Mouse (Mus musculus): ENCODE results near the gene Max.

Max gene

DNA sequence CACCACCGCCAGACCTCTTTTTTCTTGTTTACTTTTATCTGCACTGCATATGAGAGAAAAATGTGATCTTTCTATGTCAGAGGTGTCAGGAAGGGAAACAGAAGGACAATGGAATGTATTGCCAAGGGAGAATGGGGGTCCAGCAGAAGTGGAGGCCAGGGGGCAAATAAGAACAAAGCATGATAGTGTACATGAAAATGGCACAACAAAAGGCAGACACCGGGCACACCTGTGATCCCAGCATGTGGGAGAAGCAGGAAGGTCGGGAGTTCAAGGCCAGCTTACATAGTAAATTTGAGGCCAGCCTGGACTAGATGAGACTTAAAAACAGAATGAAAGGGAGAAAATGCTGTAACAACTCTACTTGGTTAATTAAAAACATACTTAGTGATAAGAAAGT, 43.1 kb downstream of the Max start:
- no peak for DNase-seq

DNA sequence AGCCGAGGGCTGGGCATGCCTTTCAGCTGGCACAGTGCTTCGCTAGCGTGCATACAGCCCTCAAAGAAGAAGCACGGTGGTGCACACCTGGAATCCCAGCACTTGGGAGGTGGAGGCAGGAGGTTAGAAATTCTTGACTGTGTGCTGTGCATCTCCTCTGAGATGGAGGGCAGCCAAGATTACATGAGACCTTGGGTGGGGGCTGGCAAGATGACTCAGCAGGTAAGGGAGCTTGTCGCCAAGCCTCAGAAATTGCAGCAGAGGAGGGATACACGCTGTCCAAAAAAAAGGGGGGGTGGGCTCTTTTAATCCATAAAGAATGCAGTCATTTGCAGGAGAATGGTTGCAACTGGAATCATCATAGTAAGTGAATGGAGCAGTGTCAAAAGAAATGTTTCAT, 43.9 kb downstream of the Max start:
- no peak for DNase-seq

DNA sequence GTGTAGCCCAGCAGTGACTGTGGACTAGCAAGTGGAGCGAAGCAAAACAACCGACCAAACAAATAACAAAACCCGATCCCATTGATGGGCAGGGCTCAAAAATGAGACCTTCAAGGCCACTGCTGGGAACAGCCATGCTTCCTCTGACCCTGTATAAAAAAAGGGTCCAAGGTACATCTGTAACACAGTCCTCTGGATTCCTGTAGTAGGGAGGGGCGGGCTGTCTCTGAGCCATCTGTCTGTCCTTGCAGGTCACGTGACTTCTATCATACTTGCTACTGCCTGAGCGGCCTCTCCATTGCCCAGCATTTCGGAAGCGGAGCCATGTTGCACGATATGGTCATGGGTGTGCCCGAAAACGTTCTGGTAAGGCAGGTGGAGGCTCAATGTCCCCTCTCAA, 45.8 kb downstream of the Max start:
- no peak for DNase-seq

DNA sequence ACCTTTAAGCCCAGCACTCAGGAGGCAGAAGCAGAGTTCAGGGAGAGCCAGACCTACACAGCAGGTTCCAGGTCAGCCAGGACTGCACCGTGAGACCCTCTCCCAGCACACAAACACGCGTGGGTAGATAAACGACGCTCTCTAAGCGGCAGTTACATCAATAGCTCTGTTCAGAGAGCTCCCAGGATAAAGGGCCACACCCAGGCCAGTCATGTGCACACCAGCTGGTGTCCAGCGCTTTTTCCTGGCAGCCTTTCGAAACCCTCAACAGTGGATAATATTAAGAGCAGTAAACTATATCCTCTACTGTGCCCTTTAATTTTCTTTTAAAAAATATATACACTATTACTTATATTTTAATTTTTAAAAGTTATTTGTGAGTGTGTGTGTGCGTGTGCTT, 49.8 kb downstream of the Max start:
- DNase-seq = no peak

DNA sequence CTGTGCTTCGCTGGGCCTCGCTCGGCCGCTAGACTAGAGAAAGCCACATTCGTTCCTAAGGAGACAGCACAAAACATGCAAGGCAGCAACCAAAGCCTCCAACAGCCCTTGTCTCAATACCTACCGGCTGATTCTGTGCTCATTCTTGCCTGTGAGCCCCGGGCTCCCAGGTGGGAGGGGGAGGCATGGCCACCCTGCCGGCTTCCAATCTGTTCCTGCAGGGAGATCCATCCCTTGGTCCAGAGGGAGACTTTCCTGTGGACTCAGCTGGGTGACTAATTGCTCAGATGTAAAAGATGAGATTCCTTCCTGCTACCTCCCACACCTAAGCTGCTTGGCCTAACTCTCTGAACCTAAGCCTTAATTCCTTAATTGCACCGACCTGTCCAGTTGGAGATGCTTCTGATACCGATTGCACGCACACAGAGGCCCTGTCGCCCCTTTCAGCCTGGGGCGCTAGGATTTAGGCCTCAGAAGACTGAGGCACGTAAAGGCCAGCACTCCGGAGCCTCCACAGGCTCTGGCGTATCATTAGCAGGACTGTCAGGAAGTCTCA, 50.8 kb downstream of the Max start:
- DNase-seq = no peak

DNA sequence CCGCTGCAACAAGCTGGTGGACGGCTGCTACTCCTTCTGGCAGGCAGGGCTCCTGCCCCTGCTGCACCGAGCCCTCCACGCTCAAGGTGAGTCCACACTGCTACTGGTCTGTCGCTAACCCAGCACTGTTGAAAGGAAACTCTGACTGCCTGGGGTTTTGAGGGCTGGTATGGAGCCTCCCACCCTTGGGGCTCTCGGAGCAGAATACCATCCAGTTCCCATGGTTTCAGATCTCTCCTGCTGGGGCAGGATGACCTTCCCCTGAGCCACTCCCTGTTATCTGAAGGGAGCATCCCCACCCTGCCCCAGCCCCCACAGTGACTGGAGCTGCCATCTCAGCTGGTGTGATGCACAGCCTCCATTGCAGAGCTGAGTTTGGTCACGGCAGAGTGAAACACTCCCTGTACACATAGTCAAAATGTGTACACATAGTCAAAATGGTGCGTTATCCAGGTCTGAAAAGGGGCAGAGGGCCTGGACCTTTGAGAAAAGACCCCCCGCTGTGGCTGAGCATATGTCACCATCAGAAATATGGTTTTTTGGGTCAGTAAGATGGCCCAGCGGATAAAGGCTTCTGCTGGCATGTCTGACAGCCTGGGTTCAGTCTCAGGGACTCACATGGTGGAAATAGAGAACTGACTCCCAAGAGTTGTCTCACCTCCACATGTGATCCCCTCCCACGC, 51.6 kb downstream of the Max start:
- DNase-seq = no peak

DNA sequence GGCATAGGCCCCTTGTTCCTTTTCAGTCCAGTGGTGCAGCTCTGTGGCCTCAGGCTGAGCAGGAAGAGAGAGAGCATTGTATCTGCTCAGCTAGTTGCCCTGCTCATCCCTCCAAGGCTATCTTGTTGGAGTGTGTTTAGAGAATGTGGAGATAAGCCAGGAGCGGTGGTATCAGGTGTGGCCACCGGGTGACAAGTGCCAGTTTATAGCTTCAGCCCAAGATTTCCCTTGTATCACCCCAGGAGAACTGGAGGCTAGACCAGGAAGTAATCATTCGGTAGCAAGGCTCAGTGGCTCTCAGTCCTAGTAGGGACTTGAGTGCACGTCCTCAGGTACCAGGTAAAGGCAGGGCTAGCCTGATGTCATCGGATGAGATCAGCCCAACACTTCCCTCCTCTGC, 52.8 kb downstream of the Max start:
- DNase-seq = no peak

DNA sequence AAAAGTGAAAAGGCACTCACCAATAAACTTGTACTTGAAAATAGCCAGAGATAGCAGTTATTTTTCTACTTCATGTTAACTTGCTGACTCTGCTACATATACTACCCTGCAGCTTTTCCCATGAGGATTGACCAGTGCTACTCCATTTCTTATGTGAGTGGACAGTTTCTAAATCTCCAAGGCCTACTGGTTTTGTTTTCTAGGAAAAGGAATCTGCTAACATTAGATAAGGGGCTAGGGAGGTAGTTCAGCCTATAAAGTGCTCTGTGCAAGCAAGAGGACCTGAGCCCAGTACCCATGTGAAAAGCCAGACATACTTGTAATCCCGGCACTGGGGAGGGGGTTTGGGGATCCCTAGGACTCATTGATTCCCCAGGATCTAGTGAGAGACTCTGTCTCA, 55.7 kb downstream of the Max start:
- DNase-seq = no peak

DNA sequence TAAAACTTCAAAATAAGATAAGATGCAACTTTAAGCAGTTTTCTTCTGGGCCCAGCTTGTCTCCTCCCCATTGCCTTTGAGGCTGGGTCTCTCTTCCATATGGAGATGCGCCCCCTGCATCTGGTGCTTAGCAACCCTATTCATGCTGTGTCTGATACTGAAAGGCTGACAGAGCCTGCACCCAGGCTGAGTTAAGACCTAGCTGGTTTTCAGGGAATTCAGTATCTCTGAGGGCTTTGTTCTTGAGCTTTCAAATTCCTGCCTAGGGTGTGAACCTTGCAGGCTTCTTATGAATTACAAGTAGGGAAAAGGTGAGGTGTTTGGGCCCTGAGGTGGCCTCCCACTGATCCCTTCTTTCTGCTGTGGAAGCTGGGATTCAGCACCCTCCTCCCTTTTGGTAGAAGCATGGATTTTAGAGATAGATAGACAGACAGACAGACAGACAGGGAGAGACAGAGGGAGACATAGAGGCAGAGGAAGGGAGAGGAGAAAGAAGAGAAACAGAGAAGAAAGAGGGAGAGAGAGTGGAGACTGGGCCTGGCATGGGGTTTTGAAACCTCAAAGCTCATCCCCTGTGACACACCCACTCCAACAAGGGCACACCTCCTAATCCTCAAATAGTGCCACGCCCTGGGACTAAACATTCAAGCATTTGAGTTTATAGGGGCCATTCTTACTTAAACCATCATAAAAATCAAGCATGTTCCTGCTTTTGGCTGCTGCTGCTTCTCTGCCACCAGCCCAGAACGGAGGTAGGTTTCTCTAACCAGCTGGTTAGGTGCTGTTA, 60.3 kb downstream of the Max start:
- no peak for DNase-seq

DNA sequence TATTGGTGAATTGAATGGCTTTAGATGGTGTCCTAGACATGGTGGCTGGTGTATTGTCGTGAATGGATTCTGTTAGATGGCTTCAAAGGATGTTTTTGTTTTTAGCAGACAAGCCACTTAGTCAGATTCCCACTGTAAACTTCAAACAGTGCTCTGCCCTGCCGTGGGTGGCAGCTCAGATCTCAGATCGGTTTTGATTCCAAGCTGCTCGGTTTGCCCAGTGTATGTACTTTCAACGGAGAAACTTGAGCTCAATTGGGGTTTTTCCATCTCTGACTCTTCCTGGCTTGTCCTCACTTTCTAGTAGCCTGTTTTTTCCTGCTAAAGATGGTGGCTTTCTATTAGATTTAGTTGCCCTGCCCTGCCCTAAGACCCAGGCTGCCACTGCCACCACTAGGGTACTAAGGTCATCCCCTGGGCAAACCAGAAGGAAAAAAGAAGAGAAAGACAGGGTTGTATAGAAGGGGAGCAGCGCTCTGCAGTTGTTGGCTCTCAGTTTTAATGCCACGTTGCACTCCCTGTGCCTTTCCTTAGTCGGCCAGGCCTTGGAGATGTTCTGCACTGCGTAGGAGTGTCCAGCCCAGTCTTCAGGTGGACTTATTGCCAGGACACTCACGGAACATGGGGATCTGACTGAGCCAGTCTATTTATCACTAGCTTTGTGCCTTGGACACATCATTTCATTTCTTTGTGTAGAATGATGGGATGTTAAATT, 62.6 kb downstream of the Max start:
- no peak for DNase-seq

DNA sequence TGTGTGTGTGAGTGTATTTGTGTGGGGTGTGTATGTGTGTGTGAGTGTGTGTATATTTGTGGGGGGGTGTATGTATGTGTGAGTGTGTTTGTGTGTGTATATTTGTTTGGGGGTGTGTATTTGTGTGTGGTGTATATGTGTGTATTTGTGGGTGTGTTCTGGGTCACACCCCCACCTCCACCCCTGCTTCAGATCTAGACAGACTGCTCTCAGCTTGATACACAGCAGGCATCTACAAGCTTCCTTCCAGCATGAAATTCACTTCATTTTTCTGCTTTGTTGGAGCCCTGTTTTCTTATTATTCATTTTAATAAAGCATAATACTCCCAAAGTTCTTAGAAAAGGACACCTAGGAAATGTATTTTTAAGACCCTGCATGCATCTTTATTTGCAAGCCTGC, 63.9 kb downstream of the Max start:
- DNase-seq = no peak

DNA sequence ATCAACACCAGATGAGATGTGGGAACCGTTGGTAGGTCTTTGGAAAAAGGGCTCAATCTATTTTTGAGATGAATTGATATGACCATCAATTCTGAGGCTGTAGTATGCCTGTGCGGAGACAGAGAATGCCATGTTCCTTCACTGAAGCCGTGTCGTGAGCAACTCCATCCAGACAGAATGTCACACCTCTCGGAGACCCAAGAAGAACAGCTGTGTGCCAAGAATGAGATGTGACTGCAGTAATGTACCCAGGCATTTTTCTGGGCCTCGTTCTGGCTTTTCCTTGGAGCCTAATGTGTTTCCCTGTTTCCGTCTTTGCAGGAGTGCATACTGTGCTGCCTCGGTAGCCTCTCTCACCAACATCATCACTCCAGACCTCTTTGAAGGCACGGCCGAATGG, 65.0 kb downstream of the Max start:
- DNase-seq = no peak

DNA sequence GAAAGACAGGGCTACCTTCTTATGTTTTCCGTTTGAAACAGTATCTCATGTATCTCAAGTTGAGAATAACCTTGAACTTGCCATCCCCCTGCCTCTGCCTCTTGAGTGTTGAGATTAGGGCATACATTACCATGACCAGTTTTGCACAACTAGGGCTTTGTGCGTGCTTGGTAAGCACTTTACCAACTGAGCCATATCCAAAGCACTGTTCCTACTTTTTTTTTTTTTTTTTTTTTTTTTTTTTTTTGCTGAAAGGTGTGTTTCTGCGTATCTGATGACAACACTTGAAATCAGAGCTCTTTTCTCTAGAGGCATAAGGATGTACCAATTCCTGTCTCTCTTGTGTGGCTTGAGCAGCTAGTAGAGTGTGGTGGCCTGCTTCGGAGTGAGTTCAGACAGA, 65.4 kb downstream of the Max start:
- DNase-seq = no peak

DNA sequence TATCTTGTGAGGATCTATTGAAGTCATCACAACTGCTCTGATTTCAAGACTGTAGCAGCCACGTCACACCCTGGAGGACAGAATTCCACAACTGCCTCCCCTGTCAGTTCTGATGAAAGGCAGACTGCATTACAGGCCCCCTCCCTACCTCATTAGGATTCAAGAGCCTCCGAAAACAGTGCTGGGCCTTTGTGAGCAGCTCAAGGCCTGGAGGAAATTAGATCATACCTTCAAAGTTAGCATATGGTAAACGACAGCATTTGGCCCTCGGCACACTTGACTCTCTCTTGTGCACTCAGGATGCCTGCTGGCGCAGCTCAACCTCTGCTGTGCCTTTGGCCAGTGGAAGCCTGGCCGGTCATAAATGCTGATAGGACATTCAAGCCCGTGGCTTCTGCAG, 66.2 kb downstream of the Max start:
- no peak for DNase-seq

DNA sequence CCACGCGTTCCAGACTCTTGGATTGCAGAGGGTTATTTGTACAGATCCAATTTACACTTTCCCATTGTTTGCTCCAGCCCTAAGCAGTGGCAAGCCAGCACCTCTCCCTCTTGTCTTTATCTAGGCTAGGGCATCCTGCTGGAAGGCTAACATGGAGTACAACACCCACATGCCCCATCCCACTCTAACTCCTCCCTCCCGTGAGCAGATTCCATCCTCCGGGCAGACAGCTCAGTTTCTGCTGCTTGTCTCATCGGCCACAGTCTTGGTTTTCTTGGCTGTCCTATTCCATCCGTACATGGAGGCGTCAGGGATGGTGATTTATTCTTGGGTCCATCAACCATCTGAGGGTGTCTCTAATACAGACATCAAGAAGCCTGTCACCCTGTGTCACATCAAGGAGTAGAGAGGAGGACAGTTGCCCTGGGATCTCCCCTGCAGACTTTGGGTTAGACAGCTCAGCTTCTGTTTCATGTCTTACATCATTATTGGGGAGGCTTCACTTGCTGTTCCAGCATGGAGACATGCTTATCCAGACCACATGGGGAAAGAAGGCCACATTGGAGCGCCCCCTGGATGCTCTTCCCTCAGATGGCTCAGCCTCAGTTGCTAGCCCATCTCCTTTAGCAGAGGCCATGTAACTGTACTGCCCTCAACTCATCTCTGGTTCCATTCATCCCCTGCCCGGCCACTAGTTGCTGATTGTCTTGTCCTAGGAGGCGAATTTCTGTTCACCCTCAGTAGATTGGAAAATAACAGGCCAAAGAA, 67.0 kb downstream of the Max start:
- no peak for DNase-seq

DNA sequence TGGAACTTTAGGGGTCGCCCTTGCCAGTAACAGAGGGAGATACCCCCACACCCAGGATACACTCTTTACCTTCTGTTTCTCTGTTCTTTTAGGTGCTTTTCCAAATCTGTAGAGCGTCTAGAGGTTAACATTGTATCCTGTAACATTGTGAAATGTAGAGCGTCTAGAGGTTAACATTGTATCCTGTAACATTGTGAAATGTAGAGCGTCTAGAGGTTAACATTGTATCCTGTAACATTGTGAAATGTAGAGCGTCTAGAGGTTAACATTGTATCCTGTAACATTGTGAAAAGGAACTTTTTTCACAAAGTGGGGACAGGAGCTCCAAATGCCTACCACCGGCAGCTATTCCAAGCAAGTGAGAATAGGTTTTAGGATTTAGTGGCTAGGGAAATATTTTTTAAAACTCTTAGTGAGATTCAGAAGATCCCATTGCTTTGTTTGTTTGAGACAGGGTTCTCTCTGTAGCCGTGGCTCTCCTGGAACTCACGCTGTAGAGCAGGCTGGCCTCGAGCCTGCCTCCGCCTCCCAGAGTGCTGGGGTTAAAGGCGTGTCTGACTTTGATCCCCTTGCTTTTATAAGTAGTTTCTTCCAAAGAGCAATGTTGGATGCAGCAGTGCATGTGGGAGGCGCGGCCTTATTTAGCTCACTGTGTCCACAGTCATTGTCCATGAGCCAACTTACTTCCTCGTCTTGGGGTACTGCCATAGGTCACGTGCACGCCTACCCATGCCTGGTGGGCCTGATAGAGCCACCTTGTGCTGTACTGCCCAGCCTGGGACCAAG, 68.9 kb downstream of the Max start:
- no peak for DNase-seq

DNA sequence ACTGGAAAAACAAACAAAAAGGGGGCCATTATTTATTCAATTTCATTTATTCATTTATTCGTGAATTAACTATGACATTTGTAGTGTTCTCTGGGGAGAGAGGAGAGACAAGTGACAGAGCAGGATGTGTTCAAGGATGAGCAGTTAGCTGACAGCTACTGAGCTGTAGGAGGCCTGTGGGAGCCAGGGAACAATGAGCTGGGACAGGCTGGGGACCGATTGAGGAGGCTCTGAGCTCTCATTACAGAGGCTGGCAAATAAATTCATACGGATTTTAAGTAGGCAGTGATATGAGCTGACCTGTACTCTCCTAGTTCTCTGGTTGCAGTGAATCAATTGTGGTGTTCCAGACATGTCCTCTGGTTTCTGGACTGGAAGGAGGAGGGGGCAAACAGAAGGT, 70.8 kb downstream of the Max start:
- DNase-seq = no peak

DNA sequence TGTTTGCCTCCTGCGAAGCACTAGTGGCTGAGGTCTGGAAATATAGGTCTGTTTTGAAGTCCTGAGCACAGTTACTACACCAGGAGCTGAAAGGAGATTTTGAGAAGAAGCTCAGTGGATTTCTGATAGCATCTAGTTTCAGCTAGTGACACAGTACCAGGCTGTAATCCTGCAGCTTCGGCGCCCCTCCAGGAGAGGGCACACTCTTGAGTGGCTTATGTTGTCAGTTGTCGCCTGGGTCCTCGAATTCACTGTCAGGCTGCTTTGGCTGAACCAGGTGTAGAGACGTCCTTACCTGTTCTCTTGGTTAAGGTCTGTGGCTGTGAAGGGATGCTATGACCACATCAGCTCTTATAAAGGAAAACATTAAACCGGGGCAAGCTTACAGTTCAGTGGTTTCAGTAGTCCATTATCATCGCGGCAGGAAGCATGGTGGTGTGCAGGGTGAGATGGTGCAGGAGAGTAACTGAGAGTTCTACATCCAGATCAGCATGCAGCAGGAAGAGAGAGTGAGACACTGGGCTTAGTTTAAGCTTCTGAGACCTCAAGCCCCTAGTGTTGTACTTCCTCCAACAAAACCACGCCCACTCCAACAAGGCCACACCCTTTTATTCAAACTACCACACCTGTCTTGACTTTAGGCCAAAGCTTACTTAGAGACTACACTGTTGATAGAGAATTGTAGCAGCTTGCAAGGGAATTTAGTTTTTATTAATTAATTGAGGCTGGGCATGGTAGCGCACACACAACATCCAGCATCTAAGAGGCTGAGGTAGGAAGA, 72.4 kb downstream of the Max start:
- DNase-seq = no peak

DNA sequence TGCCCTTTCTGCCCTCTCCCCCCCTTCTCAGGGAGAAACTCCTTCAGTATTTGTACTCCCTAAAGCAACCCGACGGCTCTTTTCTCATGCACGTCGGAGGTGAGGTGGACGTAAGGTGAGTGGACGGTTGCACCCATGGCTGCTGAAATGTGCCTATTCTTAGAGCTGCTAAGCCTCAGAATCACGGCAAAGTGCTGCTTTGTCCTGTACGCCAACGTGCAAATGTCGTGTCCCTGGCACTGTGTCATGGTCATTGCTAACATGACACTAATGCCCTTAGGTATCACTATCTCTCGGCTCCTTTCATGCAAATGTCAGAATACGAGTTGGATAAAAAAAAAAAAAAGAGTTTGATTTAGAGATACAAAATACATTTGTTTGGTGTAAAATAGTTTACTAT, 74.1 kb downstream of the Max start:
- no peak for DNase-seq

Data from kidney, postnatal 36 days (tissue).